Mouse (Mus musculus) spleen, adult 2 months (tissue): Measurements from ENCODE around the gene Prrt2.

Experiments used
- CTCF ChIP-seq: fragments of 200-500 bp; IDR thresholded peaks from 2 replicates; pipeline ENCODE4 v1.5.1; 2011; ENCODE audit warnings: mild to moderate bottlenecking, inconsistent platforms; ENCODE audit not compliant: insufficient read depth, insufficient read length, insufficient replicate concordance; ENCODE audit errors: extremely low read depth
- POLR2A ChIP-seq: fragments of 200-500 bp; IDR thresholded peaks from 2 replicates; pipeline ENCODE4 v1.6.1; 2011; ENCODE audit warnings: low read depth, low read length, inconsistent platforms

DNA sequence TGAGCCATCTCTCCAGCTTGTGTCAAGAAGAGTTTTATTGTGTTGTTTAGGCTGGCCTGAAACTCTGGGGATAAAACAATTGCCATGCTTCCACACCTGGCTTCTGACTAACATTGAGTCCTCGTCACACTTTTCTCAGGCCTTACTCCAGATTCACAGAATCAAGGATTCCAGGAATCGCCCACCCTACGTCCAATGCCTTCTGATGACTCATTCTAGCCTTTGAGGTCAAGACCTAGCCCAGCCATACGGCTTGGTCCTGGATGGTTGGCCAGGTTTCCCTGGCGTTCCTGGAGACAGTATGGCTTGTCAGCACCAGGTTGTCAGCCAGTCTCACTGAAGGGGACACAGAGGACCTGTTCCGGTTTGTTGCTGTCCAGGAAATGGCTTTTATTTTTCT lies 8.6 kb downstream of the Prrt2 start:
- TF ChIP-seq CTCF (no peak), POLR2A (no peak)
